Mouse (Mus musculus) retina, adult 2 months (tissue): ENCODE measurements at regions not wholly inside any gene's neighbourhood (a gene's known extent, or its start where the extent isn't known, plus 50 kb on each side); places are given as distances from the start of the nearest gene placed in this dataset.

Experiments used
- DNase-seq: peaks from one replicate; pipeline ENCODE4 v3.0.0-alpha.2; 2012; ENCODE audit warnings: low read depth, low spot score

DNA sequence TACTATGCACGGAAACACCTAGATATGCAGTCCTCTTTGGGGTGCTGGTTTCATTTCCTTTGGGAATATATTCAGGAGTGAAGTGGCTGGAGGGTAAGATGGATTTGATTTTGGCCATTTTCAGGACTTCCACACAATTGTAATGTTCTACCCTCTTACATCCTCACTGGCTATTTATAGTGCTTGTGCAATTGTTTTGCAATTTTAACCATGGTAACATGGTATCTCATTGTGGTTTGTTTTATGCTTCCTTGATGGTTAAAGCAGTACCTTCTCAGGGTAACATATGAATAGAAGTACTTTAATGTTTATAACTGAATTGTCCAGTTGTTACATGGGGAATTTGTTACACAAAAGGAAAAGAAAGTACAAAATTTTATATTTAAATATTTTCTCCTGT, 135.3 kb upstream of the Nrp1 start:
- no peak for DNase-seq

GRCm38 (mm10) chr8:128223522-128223921, 134.9 kb upstream of the Nrp1 start:
- DNase-seq, result no peak

GRCm38 (mm10) chr8:128225123-128225522, 133.3 kb upstream of the Nrp1 start:
- no peak for DNase-seq

- no peak for DNase-seq
These were observed 123.3 kb upstream of the Nrp1 start for GRCm38 (mm10) chr8:128235071-128235470.

DNA sequence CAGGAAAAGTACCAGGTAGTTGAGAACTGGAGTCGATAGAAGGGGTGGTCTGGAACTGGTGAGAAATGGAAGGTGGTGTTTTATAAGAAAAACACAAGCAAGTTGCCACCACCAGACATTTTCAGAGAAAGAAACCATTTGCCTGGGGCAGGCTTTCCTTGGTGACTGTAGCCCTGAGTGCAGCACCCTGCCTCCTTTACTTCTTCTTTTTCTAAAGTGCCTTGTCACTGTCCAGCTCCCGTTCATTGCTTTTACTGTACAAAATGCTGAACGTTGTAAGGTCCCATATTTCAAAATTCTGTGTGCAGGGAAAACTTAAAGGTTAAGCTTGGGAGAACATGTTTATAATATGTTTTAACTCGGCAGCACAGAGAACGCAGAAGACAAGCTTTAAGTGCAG, 122.9 kb upstream of the Nrp1 start:
- no peak for DNase-seq

GRCm38 (mm10) chr8:128236097-128236496, 122.3 kb upstream of the Nrp1 start:
- no peak for DNase-seq

DNA sequence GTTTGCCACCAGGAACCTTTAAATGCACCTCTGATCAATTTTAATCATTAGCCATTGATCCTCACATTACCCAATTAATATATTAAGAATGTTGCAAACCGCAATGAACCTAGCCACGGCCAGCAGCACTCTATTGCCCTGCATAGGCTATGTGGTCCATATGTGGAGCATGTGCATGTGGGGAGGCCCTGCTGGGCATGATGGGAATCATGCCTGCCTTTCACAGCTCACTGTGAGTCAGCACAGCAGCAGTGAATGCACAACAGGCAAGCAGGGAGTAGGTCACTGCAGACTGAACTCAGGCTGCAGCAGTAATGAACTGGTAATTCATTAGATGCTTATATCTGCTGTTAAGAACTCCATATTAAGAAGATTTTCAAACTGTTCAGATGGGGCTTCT, 119.5 kb upstream of the Nrp1 start:
- DNase-seq, result no peak

DNA sequence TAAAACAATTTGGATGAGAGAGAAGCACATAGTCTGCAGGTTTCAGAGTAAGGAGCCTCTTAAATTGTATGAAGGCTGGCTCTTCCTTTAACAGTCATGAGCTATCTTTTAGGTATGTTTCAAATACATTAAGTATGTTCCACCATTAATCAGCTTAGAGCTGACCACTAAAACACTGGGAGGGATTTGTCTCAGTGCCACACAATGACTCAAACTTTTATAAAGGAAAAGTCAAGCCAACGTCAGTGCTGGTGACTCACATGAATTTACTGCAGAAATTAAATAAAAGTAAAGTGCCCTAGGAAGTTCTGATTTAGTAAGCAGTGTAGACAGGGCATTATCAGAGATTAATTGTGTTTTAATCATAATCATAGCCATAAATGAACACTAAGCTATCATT, 118.6 kb upstream of the Nrp1 start:
- DNase-seq, result no peak

- DNase-seq, result no peak
These were observed 117.2 kb upstream of the Nrp1 start for GRCm38 (mm10) chr8:128241200-128241599.

- no peak for DNase-seq
These were observed 115.7 kb upstream of the Nrp1 start for GRCm38 (mm10) chr8:128242465-128243251.

DNA sequence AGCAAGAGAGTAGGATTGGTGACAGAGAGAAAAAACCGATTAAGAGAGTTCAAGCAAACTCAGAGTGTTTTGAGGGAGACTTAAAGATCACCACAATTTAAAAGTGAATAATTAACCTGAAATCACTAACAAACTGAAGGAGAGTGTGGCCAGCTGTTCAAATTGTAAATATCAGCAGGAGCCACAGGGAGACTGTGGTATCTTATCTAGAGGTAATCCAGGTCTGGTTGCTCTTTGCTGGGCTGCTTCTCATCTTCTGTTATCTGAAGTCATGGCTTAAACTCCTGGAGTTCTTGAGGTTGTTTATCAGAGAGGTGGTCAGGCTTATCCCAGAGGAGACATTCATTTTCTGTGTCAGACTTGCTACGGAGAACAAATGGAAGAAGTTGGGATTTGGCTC, 106.7 kb upstream of the Nrp1 start:
- no peak for DNase-seq

- DNase-seq, result no peak
These were observed 97.6 kb upstream of the Nrp1 start for GRCm38 (mm10) chr8:128260836-128261235.

GRCm38 (mm10) chr8:128261367-128261766, 97.0 kb upstream of the Nrp1 start:
- no peak for DNase-seq

- DNase-seq, result no peak
These were observed 95.0 kb upstream of the Nrp1 start for GRCm38 (mm10) chr8:128263251-128263947.

- DNase-seq, result no peak
These were observed 91.1 kb upstream of the Nrp1 start for GRCm38 (mm10) chr8:128267261-128267660.

DNA sequence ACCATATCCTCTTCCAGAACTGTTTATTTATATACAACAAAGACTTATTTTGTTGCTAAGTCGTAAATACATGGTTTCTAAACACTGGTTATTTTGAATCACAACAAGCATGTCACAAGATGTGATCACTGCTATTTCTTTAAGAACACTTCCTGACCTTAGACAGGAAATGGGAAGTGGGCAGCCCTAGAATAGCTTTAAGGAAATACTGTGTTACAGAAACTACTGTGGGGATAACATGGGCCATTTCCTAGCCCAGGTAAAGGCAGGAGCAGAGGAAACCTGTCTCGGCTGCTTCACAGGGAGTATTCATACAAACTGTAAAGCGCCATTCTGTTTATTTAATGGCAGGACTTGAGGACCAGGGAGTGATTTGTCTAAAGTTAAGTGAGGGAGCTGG, 90.4 kb upstream of the Nrp1 start:
- DNase-seq, result no peak

DNA sequence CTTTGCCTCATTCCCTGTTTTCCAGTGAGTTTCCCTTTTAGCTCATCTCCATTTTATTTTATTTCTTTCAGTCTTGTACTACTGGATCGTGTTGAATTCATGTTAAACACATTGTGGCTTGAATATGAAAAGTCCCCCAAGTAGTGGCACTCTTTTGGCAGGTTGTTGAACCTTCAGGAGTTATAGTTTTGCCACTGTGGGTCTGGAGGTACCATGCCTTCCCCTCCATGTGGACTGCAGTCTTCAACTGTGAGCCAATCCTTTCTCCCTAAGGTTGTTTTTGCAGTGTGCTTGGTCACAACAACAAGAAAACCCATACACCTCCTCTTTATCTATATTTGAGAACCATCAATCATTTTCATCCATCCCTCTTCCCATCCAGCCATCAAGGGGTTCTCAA, 88.9 kb upstream of the Nrp1 start:
- no peak for DNase-seq

- no peak for DNase-seq
These were observed 85.5 kb upstream of the Nrp1 start for GRCm38 (mm10) chr8:128272866-128273344.

DNA sequence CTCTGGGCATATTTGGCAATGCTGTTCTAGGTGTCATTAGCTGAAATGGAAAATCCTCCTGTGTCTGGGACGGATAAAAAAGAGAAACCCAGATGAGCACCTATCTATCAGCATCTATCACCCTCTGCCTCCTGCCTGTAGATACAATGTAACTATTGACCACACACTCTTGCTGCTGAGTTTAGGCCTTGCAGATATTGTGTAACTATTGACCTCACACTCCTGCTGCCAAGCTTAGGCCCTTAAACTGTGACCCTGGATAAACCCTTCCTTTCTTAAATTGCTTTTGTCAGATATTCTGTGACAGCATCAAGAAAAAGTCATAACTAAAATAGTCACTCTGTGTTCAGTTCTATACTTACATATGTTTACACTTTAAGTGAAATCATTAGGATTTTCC, 81.9 kb upstream of the Nrp1 start:
- DNase-seq, result no peak

- no peak for DNase-seq
These were observed 75.6 kb upstream of the Nrp1 start for GRCm38 (mm10) chr8:128282802-128283201.

DNA sequence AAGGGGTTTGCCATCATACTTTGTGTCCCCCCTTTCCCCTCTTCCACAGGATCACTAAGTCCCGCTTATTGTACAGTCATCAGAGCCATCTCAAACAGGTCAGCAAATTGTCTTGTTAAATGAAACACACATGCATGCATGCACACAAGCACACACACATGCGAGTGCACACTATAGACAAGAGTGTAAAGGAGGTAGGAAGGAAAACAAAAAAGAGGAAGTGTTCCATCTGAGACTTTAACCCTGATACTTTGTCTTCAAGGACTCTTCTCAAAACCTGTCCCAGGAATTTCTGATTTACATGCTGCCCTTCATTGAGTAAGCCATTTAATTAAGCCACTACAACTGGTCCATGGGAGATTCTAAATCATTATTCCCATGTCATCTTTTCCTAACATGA, 75.0 kb upstream of the Nrp1 start:
- no peak for DNase-seq

- DNase-seq, result no peak
These were observed 73.6 kb upstream of the Nrp1 start for GRCm38 (mm10) chr8:128284816-128285215.

DNA sequence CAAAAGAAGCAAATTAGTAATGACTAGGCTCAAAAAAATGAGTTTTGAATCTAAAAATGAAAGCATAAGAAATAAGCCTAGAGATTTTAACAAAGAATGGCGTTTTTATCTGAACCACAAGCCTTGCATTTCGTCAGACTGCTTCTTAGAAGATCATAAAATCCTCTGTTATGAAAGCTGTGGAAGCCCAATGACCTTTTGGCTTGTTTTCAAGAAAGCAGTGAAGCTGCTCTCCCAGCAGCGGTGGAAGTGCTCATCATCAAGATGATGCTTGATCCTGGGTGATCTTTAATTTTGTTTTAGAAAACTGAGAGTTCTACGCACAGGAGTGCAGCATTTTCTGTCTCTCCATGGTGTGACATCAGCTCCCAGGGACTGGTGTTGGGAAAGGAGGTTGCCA, 68.3 kb upstream of the Nrp1 start:
- no peak for DNase-seq
